Mouse (Mus musculus): ENCODE data around the gene Slc37a2. TPM values are rescaled to one million over a fixed set of nuclear protein-coding genes. Genes with fewer than 3 reads are reported as not detected.

Gene Slc37a2
- total RNA-seq, 2 experiments from 2014 or later = 1.7 to 2.5 TPM

- ATAC-seq (replicated peaks; ENCODE audit: low FRiP score, poor library complexity, severe bottlenecking) = no peak
Observed at GRCm38 (mm10) chr9:37225581-37225980, 30.0 kb downstream of the Slc37a2 start.

GRCm38 (mm10) chr9:37220755-37221154 is 34.8 kb downstream of the Slc37a2 start:
- ATAC-seq (replicated peaks; ENCODE audit: low FRiP score, poor library complexity, severe bottlenecking) = no peak

- no peak for ATAC-seq (replicated peaks; ENCODE audit: low FRiP score, poor library complexity, severe bottlenecking)
Observed at GRCm38 (mm10) chr9:37214327-37215060, 41.0 kb downstream of the Slc37a2 start.

- ATAC-seq (replicated peaks; ENCODE audit: low FRiP score, poor library complexity, severe bottlenecking) = no peak
Observed at GRCm38 (mm10) chr9:37213060-37213738, 42.3 kb downstream of the Slc37a2 start.

GRCm38 (mm10) chr9:37207929-37208411 is 47.6 kb downstream of the Slc37a2 start, which contains the start of gene Tmem218:
TSS of gene Tmem218 (plus strand) at chr9:37208223.
- peak; percentile 99 for ATAC-seq (replicated peaks; ENCODE audit: low FRiP score, poor library complexity, severe bottlenecking)

- ATAC-seq (replicated peaks; ENCODE audit: low FRiP score, poor library complexity, severe bottlenecking) = no peak
Observed at GRCm38 (mm10) chr9:37203884-37204283, 51.7 kb downstream of the Slc37a2 start.

- no peak for ATAC-seq (replicated peaks; ENCODE audit: low FRiP score, poor library complexity, severe bottlenecking)
Observed at GRCm38 (mm10) chr9:37200414-37200813, 55.1 kb downstream of the Slc37a2 start.

- no peak for ATAC-seq (replicated peaks; ENCODE audit: low FRiP score, poor library complexity, severe bottlenecking)
Observed at GRCm38 (mm10) chr9:37197067-37197466, 58.5 kb downstream of the Slc37a2 start.

- no peak for ATAC-seq (replicated peaks; ENCODE audit: low FRiP score, poor library complexity, severe bottlenecking)
Observed at GRCm38 (mm10) chr9:37188024-37188423, 67.5 kb downstream of the Slc37a2 start.

GRCm38 (mm10) chr9:37187407-37187806 is 68.1 kb downstream of the Slc37a2 start:
- no peak for ATAC-seq (replicated peaks; ENCODE audit: low FRiP score, poor library complexity, severe bottlenecking)

GRCm38 (mm10) chr9:37183176-37183575 is 72.4 kb downstream of the Slc37a2 start:
- no peak for ATAC-seq (replicated peaks; ENCODE audit: low FRiP score, poor library complexity, severe bottlenecking)

GRCm38 (mm10) chr9:37181596-37181995 is 73.9 kb downstream of the Slc37a2 start:
- no peak for ATAC-seq (replicated peaks; ENCODE audit: low FRiP score, poor library complexity, severe bottlenecking)

- no peak for ATAC-seq (replicated peaks; ENCODE audit: low FRiP score, poor library complexity, severe bottlenecking)
Observed at GRCm38 (mm10) chr9:37179596-37179995, 75.9 kb downstream of the Slc37a2 start.

GRCm38 (mm10) chr9:37178911-37179310 is 76.6 kb downstream of the Slc37a2 start:
- ATAC-seq (replicated peaks; ENCODE audit: low FRiP score, poor library complexity, severe bottlenecking) = no peak

Other genes starting within 250 kb of the Slc37a2 start
- 0.58 TPM in 1 of 2 replicates, not detected in the other for gene Pknox2, start 108.3 kb downstream of the Slc37a2 start, total RNA-seq (2015; ENCODE audit: low replicate concordance)
- 0.09 TPM in 1 of 2 replicates, not detected in the other for gene Pknox2, start 108.3 kb downstream of the Slc37a2 start, total RNA-seq (2017; ENCODE audit: low replicate concordance)
- gene Tmem218, start 47.5 kb downstream of the Slc37a2 start, total RNA-seq (2015; ENCODE audit: low replicate concordance) = 2.5 TPM in 1 of 2 replicates, not detected in the other
- gene Tmem218, start 47.5 kb downstream of the Slc37a2 start, total RNA-seq (2017; ENCODE audit: low replicate concordance) = 0.42 and 0.68 TPM in 2 replicates
- gene Ccdc15, start 92.7 kb upstream of the Slc37a2 start, total RNA-seq (2015; ENCODE audit: low replicate concordance) = 0.96 and 8.2 TPM in 2 replicates
- gene Ccdc15, start 92.7 kb upstream of the Slc37a2 start, total RNA-seq (2017; ENCODE audit: low replicate concordance) = 2.6 and 4.6 TPM in 2 replicates
- gene Hepacam, start 111.6 kb upstream of the Slc37a2 start, total RNA-seq (2015; ENCODE audit: low replicate concordance) = not detected in 2 replicates
- gene Hepacam, start 111.6 kb upstream of the Slc37a2 start, total RNA-seq (2017; ENCODE audit: low replicate concordance) = not detected in 2 replicates
- gene Robo4, start 146.2 kb upstream of the Slc37a2 start, total RNA-seq (2015; ENCODE audit: low replicate concordance) = not detected in 2 replicates
- gene Robo4, start 146.2 kb upstream of the Slc37a2 start, total RNA-seq (2017; ENCODE audit: low replicate concordance) = not detected in 2 replicates
- gene Robo3, start 177.5 kb upstream of the Slc37a2 start, total RNA-seq (2015; ENCODE audit: low replicate concordance) = not detected in 2 replicates
- gene Robo3, start 177.5 kb upstream of the Slc37a2 start, total RNA-seq (2017; ENCODE audit: low replicate concordance) = not detected in 2 replicates
- 2.3 and 2.5 TPM in 2 replicates for gene Msantd2, start 233.6 kb upstream of the Slc37a2 start, total RNA-seq (2015; ENCODE audit: low replicate concordance)
- gene Msantd2, start 233.6 kb upstream of the Slc37a2 start, total RNA-seq (2017; ENCODE audit: low replicate concordance) = 8.2 and 10.7 TPM in 2 replicates